ENCODE assay signal across 16 mouse cellular contexts in genomic region chr6:98803384-98803949, GRCm38 (mm10).
DNase-seq lines count a peak whose midpoint lies in the region; ATAC-seq and TF ChIP-seq lines count a peak whose summit lies in the region.
"Had no signal": no experiment of that assay in that cellular context is flagged by ENCODE, and none has a peak within 500 bp of the region (broad histone marks: within the 10 kb centered on the region; RNA-seq: fewer than 3 reads in every experiment).

No protein-coding gene starts in this region.

- TF ChIP-seq CTCF in intestine, postnatal 0 days (IDR thresholded peaks at IDR 0.05; ENCODE audit: low read depth), result no peak
- no peak for TF ChIP-seq CTCF in thymus, adult 2 months (IDR thresholded peaks at IDR 0.05; ENCODE audit: borderline replicate concordance, control insufficient read depth, extremely low read depth, insufficient read depth, low read length, poor library complexity)
- TF ChIP-seq CTCF in heart, adult 2 months (IDR thresholded peaks at IDR 0.05), result no peak

- no peaks in the 10 kb centered on the region for H3K4me1 ChIP-seq in intestine, embryonic 15.5 days (replicated peaks)
- H3K4me1 ChIP-seq in intestine, postnatal 0 days (replicated peaks; ENCODE audit: control insufficient read depth, insufficient read depth, low read length), result no peaks in the 10 kb centered on the region
- 0 out of 2 replicates have a peak, but pooled peaks cover 4% of the 10 kb centered on the region for H3K4me1 ChIP-seq in lung, embryonic 16.5 days (replicated peaks; ENCODE audit: control insufficient read depth, insufficient read depth, low read length)
- peaks cover 8% of the 10 kb centered on the region; the same call in 1 of the 2 replicates for H3K4me1 ChIP-seq in stomach, embryonic 15.5 days
- peaks cover 3% of the 10 kb centered on the region for H3K4me1 ChIP-seq in thymus, adult 2 months (replicated peaks; ENCODE audit: control insufficient read depth, insufficient read depth, low read length)
- H3K4me1 ChIP-seq in heart, adult 2 months (ENCODE audit: control insufficient read depth, insufficient read depth, low read length), result no peaks in the 10 kb centered on the region
- H3K4me1 ChIP-seq: hindbrain, embryonic 10.5 days had no signal

- H3K27ac ChIP-seq in intestine, embryonic 15.5 days, result no peak overlapping the region
- H3K27ac ChIP-seq in intestine, postnatal 0 days (ENCODE audit: low read depth, low read length), result no peak overlapping the region
- H3K27ac ChIP-seq in lung, embryonic 16.5 days (ENCODE audit: low read length), result no peak overlapping the region
- H3K27ac ChIP-seq in stomach, embryonic 15.5 days, result peak overlapping the region; percentile 19; the same call in 1 of the 2 replicates
- H3K27ac ChIP-seq in thymus, adult 2 months (ENCODE audit: control insufficient read depth, insufficient read depth, low read length), result no peak overlapping the region
- no peak overlapping the region for H3K27ac ChIP-seq in heart, adult 2 months
- H3K27ac ChIP-seq: forebrain, embryonic 15.5 days; hindbrain, embryonic 10.5 days; hindbrain, embryonic 14.5 days had no signal

- H3K4me3 ChIP-seq in intestine, embryonic 15.5 days (replicated peaks), result no peak overlapping the region
- no peak overlapping the region for H3K4me3 ChIP-seq in intestine, postnatal 0 days (ENCODE audit: low read depth, low read length)
- H3K4me3 ChIP-seq in lung, embryonic 16.5 days (ENCODE audit: low read length), result no peak overlapping the region
- H3K4me3 ChIP-seq in stomach, embryonic 15.5 days (replicated peaks), result no peak overlapping the region
- H3K4me3 ChIP-seq in thymus, adult 2 months (ENCODE audit: control insufficient read depth, insufficient read depth, low read length), result no peak overlapping the region
- no peak overlapping the region for H3K4me3 ChIP-seq in heart, adult 2 months
- H3K4me3 ChIP-seq: forebrain, embryonic 15.5 days; heart, embryonic 12.5 days; hindbrain, embryonic 10.5 days had no signal

- TF ChIP-seq POLR2A in thymus, adult 2 months (IDR thresholded peaks at IDR 0.05; ENCODE audit: control insufficient read depth, extremely low read depth, insufficient read depth, low read length, poor library complexity), result no peak
- TF ChIP-seq POLR2A in heart, adult 2 months (IDR thresholded peaks at IDR 0.05; ENCODE audit: insufficient read depth, low read depth, low read length), result no peak

- no peak for DNase-seq in lung, adult 18-20 months
- no peak for DNase-seq in thymus, adult 2 months
- DNase-seq in heart, adult 2 months, result no peak
- DNase-seq: adrenal gland, adult 8-10 months; adrenal gland, postnatal 36 days; cerebellum, adult 2 months; gastrocnemius, postnatal 36 days; heart, adult 18-20 months had no signal

- no peak overlapping the region for H3K4me2 ChIP-seq in intestine, embryonic 15.5 days (replicated peaks)
- H3K4me2 ChIP-seq in intestine, postnatal 0 days (replicated peaks; ENCODE audit: low read depth), result no peak overlapping the region
- no peak overlapping the region for H3K4me2 ChIP-seq in lung, embryonic 16.5 days (ENCODE audit: low read depth, low read length)
- no peak overlapping the region for H3K4me2 ChIP-seq in stomach, embryonic 15.5 days
- H3K4me2 ChIP-seq: forebrain, embryonic 15.5 days; heart, embryonic 12.5 days; hindbrain, embryonic 14.5 days had no signal

- no peaks in the 10 kb centered on the region for H3K27me3 ChIP-seq in intestine, embryonic 15.5 days (replicated peaks)
- no peaks in the 10 kb centered on the region for H3K27me3 ChIP-seq in intestine, postnatal 0 days (replicated peaks; ENCODE audit: control insufficient read depth, insufficient read depth, low read length)
- H3K27me3 ChIP-seq in lung, embryonic 16.5 days (ENCODE audit: control insufficient read depth, insufficient read depth, low read depth, low read length), result no peaks in the 10 kb centered on the region
- no peaks in the 10 kb centered on the region for H3K27me3 ChIP-seq in stomach, embryonic 15.5 days (replicated peaks)
- H3K27me3 ChIP-seq in thymus, adult 2 months (ENCODE audit: control insufficient read depth, insufficient read depth, low read length), result no peaks in the 10 kb centered on the region
- no peaks in the 10 kb centered on the region for H3K27me3 ChIP-seq in heart, adult 2 months (ENCODE audit: control insufficient read depth, insufficient read depth, low read length)
- H3K27me3 ChIP-seq: forebrain, embryonic 15.5 days; heart, embryonic 12.5 days had no signal

- WGBS in intestine, embryonic 15.5 days, result 43% methylated on average over 13 of the region's 13 CpGs
- 54% methylated on average over 13 of the region's 13 CpGs for WGBS in intestine, postnatal 0 days
- WGBS in lung, embryonic 16.5 days, result 30% methylated on average over 13 of the region's 13 CpGs
- WGBS in stomach, embryonic 15.5 days, result 36% methylated on average over 13 of the region's 13 CpGs
- WGBS in thymus, adult 2 months, result 95% methylated on average over 13 of the region's 13 CpGs
- WGBS in heart, adult 2 months, result 75% methylated on average over 13 of the region's 13 CpGs

- TF ChIP-seq EP300 in heart, adult 2 months (IDR thresholded peaks at IDR 0.05; ENCODE audit: insufficient read depth, low read depth, low read length), result no peak

- intact Hi-C loops in heart, adult 2 months (cut with DNase I), result no loop called here

- H3K9me3 ChIP-seq in intestine, embryonic 15.5 days, result no peaks in the 10 kb centered on the region
- H3K9me3 ChIP-seq in intestine, postnatal 0 days (ENCODE audit: control insufficient read depth), result no peaks in the 10 kb centered on the region
- no peaks in the 10 kb centered on the region; the same call in 1 of the 2 replicates for H3K9me3 ChIP-seq in lung, embryonic 16.5 days (ENCODE audit: control insufficient read depth, low read length)
- no peaks in the 10 kb centered on the region for H3K9me3 ChIP-seq in stomach, embryonic 15.5 days
- H3K9me3 ChIP-seq: forebrain, embryonic 15.5 days; heart, embryonic 12.5 days; hindbrain, embryonic 10.5 days had no signal

- ATAC-seq in intestine, embryonic 15.5 days, result peak; percentile 39; the same call in 1 of the 2 replicates
- no peak for ATAC-seq in intestine, postnatal 0 days
- ATAC-seq in lung, embryonic 16.5 days (ENCODE audit: low read depth), result peak; percentile 51; the same call in 1 of the 2 replicates
- ATAC-seq in stomach, embryonic 15.5 days (ENCODE audit: insufficient read depth, low FRiP score, low read depth), result no peak; the same call in 1 of the 2 replicates
- ATAC-seq: forebrain, embryonic 15.5 days had no signal

- no peak overlapping the region for H3K9ac ChIP-seq in intestine, embryonic 15.5 days
- H3K9ac ChIP-seq in intestine, postnatal 0 days (ENCODE audit: low read depth, low read length), result no peak overlapping the region
- no peak overlapping the region for H3K9ac ChIP-seq in lung, embryonic 16.5 days (ENCODE audit: low read length)
- no peak overlapping the region for H3K9ac ChIP-seq in stomach, embryonic 15.5 days
- no peak overlapping the region for H3K9ac ChIP-seq in heart, adult 2 months (ENCODE audit: low read depth, low read length)
- H3K9ac ChIP-seq: forebrain, embryonic 15.5 days; heart, embryonic 12.5 days; hindbrain, embryonic 14.5 days had no signal

- H3K79me2 ChIP-seq in heart, adult 2 months (replicated peaks; ENCODE audit: control insufficient read depth, insufficient read depth, low read length), result no peaks in the 10 kb centered on the region

- H3K36me3 ChIP-seq in intestine, embryonic 15.5 days, result no peaks in the 10 kb centered on the region
- no peaks in the 10 kb centered on the region for H3K36me3 ChIP-seq in intestine, postnatal 0 days (ENCODE audit: control insufficient read depth, insufficient read depth)
- no peaks in the 10 kb centered on the region for H3K36me3 ChIP-seq in lung, embryonic 16.5 days (ENCODE audit: control insufficient read depth, insufficient read depth, low read length)
- no peaks in the 10 kb centered on the region for H3K36me3 ChIP-seq in stomach, embryonic 15.5 days
- H3K36me3 ChIP-seq in thymus, adult 2 months (ENCODE audit: control insufficient read depth, insufficient read depth, low read length), result no peaks in the 10 kb centered on the region
- H3K36me3 ChIP-seq in heart, adult 2 months (ENCODE audit: control insufficient read depth, insufficient read depth, low read length), result no peaks in the 10 kb centered on the region
- H3K36me3 ChIP-seq: forebrain, embryonic 15.5 days; heart, embryonic 12.5 days; hindbrain, embryonic 10.5 days had no signal

Comparison
In these comparisons a context has a peak if more than half of its experiments do, and no peak if none do; other contexts are left out.
1. ATAC-seq: peak in intestine, embryonic 15.5 days (single experiment) and lung, embryonic 16.5 days (single experiment); none in intestine, postnatal 0 days (single experiment) and stomach, embryonic 15.5 days (single experiment).